Mouse (Mus musculus): ENCODE data around the gene Camsap1. TPM values are rescaled to one million over a fixed set of nuclear protein-coding genes. Genes with fewer than 3 reads are reported as not detected.

Camsap1 gene
- polyA plus RNA-seq, 1 experiment from 2014 or later: 20.5 TPM

GRCm38 (mm10) chr2:25975141-25975770 lies 7.8 kb downstream of the Camsap1 start:
- no peaks in the 10 kb centered on the region; the same call in 1 of the 2 replicates for H3K36me3 ChIP-seq (replicated peaks; ENCODE audit: control insufficient read depth, insufficient read depth, low read depth, low read length)
- H3K27me3 ChIP-seq (ENCODE audit: control insufficient read depth, insufficient read depth, low read length): no peaks in the 10 kb centered on the region
- no peaks in the 10 kb centered on the region for H3K9me3 ChIP-seq (replicated peaks; ENCODE audit: control insufficient read depth, low read length)
- H3K4me1 ChIP-seq (ENCODE audit: control insufficient read depth, insufficient read depth, low read length): no peaks in the 10 kb centered on the region; the same call in 1 of the 2 replicates
- 92% methylated on average over 4 of the region's 4 CpGs for WGBS
- ATAC-seq (replicated peaks; ENCODE audit: insufficient number of reproducible peaks, low FRiP score, low TSS enrichment, low read depth): no peak
- DNase-seq (ENCODE audit: low spot score): no peak
- H3K27ac ChIP-seq (replicated peaks; ENCODE audit: low read depth, low read length): no peak overlapping the region
- no peak overlapping the region for H3K9ac ChIP-seq (replicated peaks; ENCODE audit: low read length)
- H3K4me2 ChIP-seq (ENCODE audit: low read depth, low read length): no peak overlapping the region
- no peak overlapping the region for H3K4me3 ChIP-seq (ENCODE audit: low read depth, low read length)

GRCm38 (mm10) chr2:25970426-25970825 lies 12.7 kb downstream of the Camsap1 start:
- DNase-seq (ENCODE audit: low spot score): no peak
- Histone ChIP-seq H3K27ac (replicated peaks; ENCODE audit: low read depth, low read length) (no peak overlapping the region), H3K4me1 (ENCODE audit: control insufficient read depth, insufficient read depth, low read length) (no peaks in the 10 kb centered on the region), H3K4me3 (ENCODE audit: low read depth, low read length) (no peak overlapping the region), H3K36me3 (replicated peaks; ENCODE audit: control insufficient read depth, insufficient read depth, low read depth, low read length) (no peaks in the 10 kb centered on the region; the same call in 1 of the 2 replicates), H3K9ac (replicated peaks; ENCODE audit: low read length) (no peak overlapping the region), H3K9me3 (replicated peaks; ENCODE audit: control insufficient read depth, low read length) (no peaks in the 10 kb centered on the region), H3K4me2 (ENCODE audit: low read depth, low read length) (no peak overlapping the region), H3K27me3 (ENCODE audit: control insufficient read depth, insufficient read depth, low read length) (no peaks in the 10 kb centered on the region)
- 84% methylated on average over 2 of the region's 2 CpGs for WGBS
- ATAC-seq (replicated peaks; ENCODE audit: insufficient number of reproducible peaks, low FRiP score, low TSS enrichment, low read depth): no peak

GRCm38 (mm10) chr2:25969319-25969718 lies 13.8 kb downstream of the Camsap1 start:
- Histone ChIP-seq H3K27ac (replicated peaks; ENCODE audit: low read depth, low read length) (no peak overlapping the region), H3K36me3 (replicated peaks; ENCODE audit: control insufficient read depth, insufficient read depth, low read depth, low read length) (peaks cover 2% of the 10 kb centered on the region), H3K27me3 (ENCODE audit: control insufficient read depth, insufficient read depth, low read length) (no peaks in the 10 kb centered on the region), H3K4me2 (ENCODE audit: low read depth, low read length) (no peak overlapping the region), H3K4me3 (ENCODE audit: low read depth, low read length) (no peak overlapping the region), H3K9me3 (replicated peaks; ENCODE audit: control insufficient read depth, low read length) (no peaks in the 10 kb centered on the region), H3K4me1 (ENCODE audit: control insufficient read depth, insufficient read depth, low read length) (no peaks in the 10 kb centered on the region), H3K9ac (replicated peaks; ENCODE audit: low read length) (no peak overlapping the region)
- ATAC-seq (replicated peaks; ENCODE audit: insufficient number of reproducible peaks, low FRiP score, low TSS enrichment, low read depth) (no peak), DNase-seq (ENCODE audit: low spot score) (no peak)
- whole genome bisulfite sequencing: 89% methylated on average over 4 of the region's 4 CpGs

GRCm38 (mm10) chr2:25949291-25949690 lies 33.8 kb downstream of the Camsap1 start:
- DNase-seq (ENCODE audit: low spot score): no peak
- Histone ChIP-seq H3K9ac (replicated peaks; ENCODE audit: low read length) (no peak overlapping the region), H3K27me3 (ENCODE audit: control insufficient read depth, insufficient read depth, low read length) (no peaks in the 10 kb centered on the region), H3K4me2 (ENCODE audit: low read depth, low read length) (no peak overlapping the region), H3K4me3 (ENCODE audit: low read depth, low read length) (no peak overlapping the region), H3K4me1 (ENCODE audit: control insufficient read depth, insufficient read depth, low read length) (no peaks in the 10 kb centered on the region), H3K36me3 (replicated peaks; ENCODE audit: control insufficient read depth, insufficient read depth, low read depth, low read length) (peaks cover 1% of the 10 kb centered on the region), H3K27ac (replicated peaks; ENCODE audit: low read depth, low read length) (no peak overlapping the region), H3K9me3 (replicated peaks; ENCODE audit: control insufficient read depth, low read length) (no peaks in the 10 kb centered on the region)
- ATAC-seq (replicated peaks; ENCODE audit: insufficient number of reproducible peaks, low FRiP score, low TSS enrichment, low read depth): no peak
- WGBS: 90% methylated on average over 3 of the region's 3 CpGs

- Histone ChIP-seq H3K9me3 (replicated peaks; ENCODE audit: control insufficient read depth, low read length) (no peaks in the 10 kb centered on the region), H3K4me3 (ENCODE audit: low read depth, low read length) (no peak overlapping the region), H3K9ac (replicated peaks; ENCODE audit: low read length) (no peak overlapping the region), H3K4me1 (ENCODE audit: control insufficient read depth, insufficient read depth, low read length) (no peaks in the 10 kb centered on the region), H3K27me3 (ENCODE audit: control insufficient read depth, insufficient read depth, low read length) (no peaks in the 10 kb centered on the region), H3K4me2 (ENCODE audit: low read depth, low read length) (no peak overlapping the region), H3K36me3 (replicated peaks; ENCODE audit: control insufficient read depth, insufficient read depth, low read depth, low read length) (peaks cover 14% of the 10 kb centered on the region), H3K27ac (replicated peaks; ENCODE audit: low read depth, low read length) (no peak overlapping the region)
- WGBS: 82% methylated on average over 3 of the region's 3 CpGs
- DNase-seq (ENCODE audit: low spot score) (peak; percentile 16), ATAC-seq (replicated peaks; ENCODE audit: insufficient number of reproducible peaks, low FRiP score, low TSS enrichment, low read depth) (no peak)
Observed at GRCm38 (mm10) chr2:25947950-25948349, 35.1 kb downstream of the Camsap1 start.

GRCm38 (mm10) chr2:25943822-25944221 lies 39.3 kb downstream of the Camsap1 start:
- Histone ChIP-seq H3K4me3 (ENCODE audit: low read depth, low read length) (no peak overlapping the region), H3K27ac (replicated peaks; ENCODE audit: low read depth, low read length) (no peak overlapping the region), H3K36me3 (replicated peaks; ENCODE audit: control insufficient read depth, insufficient read depth, low read depth, low read length) (peaks cover 18% of the 10 kb centered on the region), H3K4me2 (ENCODE audit: low read depth, low read length) (no peak overlapping the region), H3K4me1 (ENCODE audit: control insufficient read depth, insufficient read depth, low read length) (no peaks in the 10 kb centered on the region), H3K9ac (replicated peaks; ENCODE audit: low read length) (no peak overlapping the region), H3K27me3 (ENCODE audit: control insufficient read depth, insufficient read depth, low read length) (no peaks in the 10 kb centered on the region), H3K9me3 (replicated peaks; ENCODE audit: control insufficient read depth, low read length) (no peaks in the 10 kb centered on the region)
- ATAC-seq (replicated peaks; ENCODE audit: insufficient number of reproducible peaks, low FRiP score, low TSS enrichment, low read depth): no peak
- 89% methylated on average over 2 of the region's 2 CpGs for WGBS
- DNase-seq (ENCODE audit: low spot score): no peak

GRCm38 (mm10) chr2:25940503-25940902 lies 42.6 kb downstream of the Camsap1 start:
- Histone ChIP-seq H3K4me1 (ENCODE audit: control insufficient read depth, insufficient read depth, low read length) (no peaks in the 10 kb centered on the region), H3K4me2 (ENCODE audit: low read depth, low read length) (no peak overlapping the region)
- WGBS: 90% methylated on average over 6 of the region's 6 CpGs

GRCm38 (mm10) chr2:25931249-25931859 lies 51.7 kb downstream of the Camsap1 start:
- ATAC-seq (replicated peaks; ENCODE audit: insufficient number of reproducible peaks, low FRiP score, low TSS enrichment, low read depth) (0 out of 2 replicates have a peak, but pooled peaks have one; percentile 39), DNase-seq (ENCODE audit: low spot score) (peak; percentile 45)
- H3K9me3 ChIP-seq (replicated peaks; ENCODE audit: control insufficient read depth, low read length): no peaks in the 10 kb centered on the region
- no peaks in the 10 kb centered on the region for H3K4me1 ChIP-seq (ENCODE audit: control insufficient read depth, insufficient read depth, low read length)
- no peak overlapping the region for H3K9ac ChIP-seq (replicated peaks; ENCODE audit: low read length)
- 83% methylated on average over 6 of the region's 6 CpGs for WGBS
- no peak overlapping the region for H3K4me2 ChIP-seq (ENCODE audit: low read depth, low read length)
- H3K36me3 ChIP-seq (replicated peaks; ENCODE audit: control insufficient read depth, insufficient read depth, low read depth, low read length): peaks cover 10% of the 10 kb centered on the region
- H3K27me3 ChIP-seq (ENCODE audit: control insufficient read depth, insufficient read depth, low read length): no peaks in the 10 kb centered on the region
- no peak overlapping the region for H3K27ac ChIP-seq (replicated peaks; ENCODE audit: low read depth, low read length)
- no peak overlapping the region for H3K4me3 ChIP-seq (ENCODE audit: low read depth, low read length)

More at GRCm38 (mm10) chr2:25940503-25940902, 42.6 kb downstream of the Camsap1 start:
- Histone ChIP-seq H3K36me3 (replicated peaks; ENCODE audit: control insufficient read depth, insufficient read depth, low read depth, low read length) (peaks cover 18% of the 10 kb centered on the region), H3K9ac (replicated peaks; ENCODE audit: low read length) (no peak overlapping the region), H3K4me3 (ENCODE audit: low read depth, low read length) (no peak overlapping the region), H3K27me3 (ENCODE audit: control insufficient read depth, insufficient read depth, low read length) (no peaks in the 10 kb centered on the region), H3K27ac (replicated peaks; ENCODE audit: low read depth, low read length) (no peak overlapping the region), H3K9me3 (replicated peaks; ENCODE audit: control insufficient read depth, low read length) (no peaks in the 10 kb centered on the region)
- ATAC-seq (replicated peaks; ENCODE audit: insufficient number of reproducible peaks, low FRiP score, low TSS enrichment, low read depth): no peak
- DNase-seq (ENCODE audit: low spot score): no peak

All from embryonic facial prominence, embryonic 11.5 days (tissue).